Mouse (Mus musculus) lung, adult 2 months (tissue): ENCODE data around the gene Cyba.

ENCODE experiments used
- CTCF ChIP-seq: fragments of 200-500 bp; IDR thresholded peaks from 2 replicates; pipeline ENCODE4 v1.5.1; 2011; ENCODE audit warnings: mild to moderate bottlenecking, low read length, control low read depth; ENCODE audit not compliant: insufficient read depth
- POLR2A ChIP-seq: fragments of 200-500 bp; IDR thresholded peaks from 2 replicates; pipeline ENCODE4 v1.6.1; 2011; ENCODE audit warnings: low read depth, mild to moderate bottlenecking, control low read depth, low read length, borderline replicate concordance; ENCODE audit errors: extremely low read depth

DNA sequence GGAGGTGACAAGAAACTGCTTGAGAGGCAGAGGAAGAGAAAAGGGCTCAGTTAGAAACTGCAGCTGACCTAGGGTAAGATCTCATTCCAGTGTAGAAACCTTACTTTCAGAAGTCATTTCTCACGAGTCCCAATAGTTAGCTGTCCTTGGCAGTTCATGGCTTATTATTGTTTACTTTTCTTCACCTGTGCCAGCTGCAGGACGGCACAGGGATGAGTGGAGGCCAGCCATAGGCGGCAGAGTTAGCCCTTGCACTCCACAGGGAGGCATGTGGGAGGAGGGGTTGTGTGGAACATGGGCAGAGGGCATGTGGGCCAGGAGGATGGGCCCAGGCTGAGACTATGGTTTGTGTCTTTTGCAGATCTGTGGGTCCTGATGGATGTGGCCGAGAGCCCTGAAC, 49.7 kb downstream of the Cyba start:
- no peak for TF ChIP-seq POLR2A
- TF ChIP-seq CTCF, result no peak
